Mouse (Mus musculus) megakaryocyte, embryonic 14.5 days (primary cell): ENCODE results near the gene Fam78b. TPM values are rescaled to one million over a fixed set of nuclear protein-coding genes. Genes with fewer than 3 reads are reported as not detected.

Experiments used
- H3K27me3 ChIP-seq: replicated peaks from 2 replicates; pipeline ENCODE3; 2012; ENCODE audit warnings: inconsistent platforms
- H3K36me3 ChIP-seq: replicated peaks from 2 replicates; pipeline ENCODE3; 2012; ENCODE audit warnings: low read length, inconsistent platforms, mixed read lengths
- H3K4me1 ChIP-seq: 2 replicates; pipeline ENCODE4 v1.6.1; 2012; ENCODE audit warnings: inconsistent platforms
- H3K4me3 ChIP-seq: replicated peaks from 2 replicates; pipeline ENCODE3; 2012; ENCODE audit warnings: moderate library complexity, mild to moderate bottlenecking, inconsistent platforms
- H3K9me3 ChIP-seq: 2 replicates; pipeline ENCODE4 v1.6.1; 2012; ENCODE audit warnings: inconsistent platforms
- FLI1 ChIP-seq: IDR thresholded peaks from 2 replicates; pipeline ENCODE4 v1.6.1; 2012; ENCODE audit warnings: low read length, inconsistent platforms, mixed read lengths
- GATA1 ChIP-seq: IDR thresholded peaks from 3 replicates; pipeline ENCODE4 v1.6.1; 2012; ENCODE audit warnings: mixed read lengths, low read length, inconsistent platforms, borderline replicate concordance
- polyA plus RNA-seq: library from polyadenylated mRNA; stranded (reverse); fragments of >175 nt; gene quantifications from 2 replicates; pipeline ENCODE4 v1.2.3, GENCODE M21; 2012; ENCODE audit warnings: low replicate concordance; ENCODE audit not compliant: insufficient read depth

Gene Fam78b
- polyA plus RNA-seq, 1 experiment, result 0.58 TPM

GRCm38 (mm10) chr1:167114363-167115050, 113.3 kb downstream of the Fam78b start:
- Histone ChIP-seq H3K27me3 (no peaks in the 10 kb centered on the region), H3K9me3 (peaks cover 2% of the 10 kb centered on the region; the same call in 1 of the 2 replicates), H3K4me1 (no peaks in the 10 kb centered on the region), H3K4me3 (no peak overlapping the region), H3K36me3 (no peaks in the 10 kb centered on the region)
- TF ChIP-seq FLI1 (no peak), GATA1 (no peak)

GRCm38 (mm10) chr1:167115121-167115520, 113.9 kb downstream of the Fam78b start:
- Histone ChIP-seq H3K9me3 (peaks cover 2% of the 10 kb centered on the region; the same call in 1 of the 2 replicates), H3K27me3 (no peaks in the 10 kb centered on the region), H3K36me3 (no peaks in the 10 kb centered on the region), H3K4me3 (no peak overlapping the region), H3K4me1 (no peaks in the 10 kb centered on the region)
- TF ChIP-seq GATA1 (no peak), FLI1 (no peak)

DNA sequence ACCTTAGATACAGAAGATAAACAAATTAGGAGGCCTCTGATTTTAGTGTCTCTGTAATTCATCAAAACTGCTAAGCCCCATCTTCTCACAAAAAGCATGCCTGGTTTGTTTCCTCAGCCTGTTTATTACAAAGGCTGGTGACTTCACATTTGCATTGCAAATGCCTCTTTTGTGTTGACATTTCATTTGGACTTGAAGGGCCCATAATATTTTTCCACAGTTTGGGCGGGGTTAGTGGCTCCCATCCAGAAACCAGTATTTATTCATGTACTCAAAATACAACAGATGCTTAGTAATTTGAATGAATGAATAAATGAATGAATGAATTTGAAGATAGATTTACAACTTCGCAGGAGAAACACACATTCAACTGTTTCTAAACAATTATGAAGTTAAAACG, 115.5 kb downstream of the Fam78b start:
- H3K27me3 ChIP-seq, result no peaks in the 10 kb centered on the region
- H3K36me3 ChIP-seq, result no peaks in the 10 kb centered on the region
- H3K4me1 ChIP-seq, result no peaks in the 10 kb centered on the region
- TF ChIP-seq FLI1, result no peak
- TF ChIP-seq GATA1, result no peak
- H3K4me3 ChIP-seq, result no peak overlapping the region
- H3K9me3 ChIP-seq, result no peaks in the 10 kb centered on the region

GRCm38 (mm10) chr1:167118971-167119370, 117.8 kb downstream of the Fam78b start:
- no peaks in the 10 kb centered on the region for H3K36me3 ChIP-seq
- no peaks in the 10 kb centered on the region for H3K27me3 ChIP-seq
- no peaks in the 10 kb centered on the region for H3K4me1 ChIP-seq
- no peaks in the 10 kb centered on the region for H3K9me3 ChIP-seq
- no peak for TF ChIP-seq FLI1
- no peak for TF ChIP-seq GATA1
- no peak overlapping the region for H3K4me3 ChIP-seq

- no peaks in the 10 kb centered on the region for H3K36me3 ChIP-seq
- H3K9me3 ChIP-seq, result no peaks in the 10 kb centered on the region
- H3K4me1 ChIP-seq, result no peaks in the 10 kb centered on the region
- TF ChIP-seq FLI1 (no peak), GATA1 (no peak)
- no peak overlapping the region for H3K4me3 ChIP-seq
- no peaks in the 10 kb centered on the region for H3K27me3 ChIP-seq
Measured at GRCm38 (mm10) chr1:167119439-167119838, 118.2 kb downstream of the Fam78b start.

GRCm38 (mm10) chr1:167122436-167122835, 121.2 kb downstream of the Fam78b start:
- H3K4me3 ChIP-seq, result no peak overlapping the region
- H3K4me1 ChIP-seq, result no peaks in the 10 kb centered on the region
- H3K27me3 ChIP-seq, result no peaks in the 10 kb centered on the region
- peaks cover 5% of the 10 kb centered on the region; the same call in 1 of the 2 replicates for H3K9me3 ChIP-seq
- no peaks in the 10 kb centered on the region for H3K36me3 ChIP-seq
- TF ChIP-seq GATA1 (no peak), FLI1 (no peak)

GRCm38 (mm10) chr1:167123551-167123950, 122.3 kb downstream of the Fam78b start:
- no peak overlapping the region for H3K4me3 ChIP-seq
- no peaks in the 10 kb centered on the region for H3K27me3 ChIP-seq
- H3K9me3 ChIP-seq, result peaks cover 5% of the 10 kb centered on the region; the same call in 1 of the 2 replicates
- no peaks in the 10 kb centered on the region for H3K36me3 ChIP-seq
- H3K4me1 ChIP-seq, result no peaks in the 10 kb centered on the region
- no peak for TF ChIP-seq GATA1
- TF ChIP-seq FLI1, result no peak

DNA sequence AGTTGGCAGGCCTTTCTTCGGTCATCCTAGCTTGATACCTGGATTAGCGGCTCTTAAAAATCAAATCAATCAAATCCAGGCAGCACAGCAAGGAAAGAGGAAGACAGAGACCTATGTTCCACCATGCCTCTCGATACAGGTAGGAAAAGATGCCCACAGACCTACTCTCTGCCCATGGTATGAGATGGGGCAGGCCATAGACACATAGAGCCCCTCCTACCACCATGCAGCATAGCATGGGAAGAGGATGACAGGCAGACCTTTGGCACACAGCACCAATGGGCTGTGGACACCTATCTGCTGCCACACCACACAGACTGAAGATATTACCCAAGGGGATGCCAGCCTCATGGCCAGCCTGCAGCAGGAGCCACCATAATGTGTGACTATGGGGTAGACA, 124.7 kb downstream of the Fam78b start:
- H3K27me3 ChIP-seq, result no peaks in the 10 kb centered on the region
- no peak overlapping the region for H3K4me3 ChIP-seq
- H3K9me3 ChIP-seq, result peaks cover 5% of the 10 kb centered on the region; the same call in 1 of the 2 replicates
- no peaks in the 10 kb centered on the region for H3K4me1 ChIP-seq
- no peaks in the 10 kb centered on the region for H3K36me3 ChIP-seq
- TF ChIP-seq GATA1 (no peak), FLI1 (no peak)

GRCm38 (mm10) chr1:167126292-167126691, 125.1 kb downstream of the Fam78b start:
- no peak for TF ChIP-seq GATA1
- TF ChIP-seq FLI1, result no peak
- Histone ChIP-seq H3K4me1 (no peaks in the 10 kb centered on the region), H3K4me3 (no peak overlapping the region), H3K9me3 (peaks cover 5% of the 10 kb centered on the region; the same call in 1 of the 2 replicates), H3K27me3 (no peaks in the 10 kb centered on the region), H3K36me3 (no peaks in the 10 kb centered on the region)

GRCm38 (mm10) chr1:167135748-167136147, 134.5 kb downstream of the Fam78b start:
- H3K36me3 ChIP-seq, result no peaks in the 10 kb centered on the region
- H3K9me3 ChIP-seq, result peaks cover 11% of the 10 kb centered on the region
- no peaks in the 10 kb centered on the region for H3K4me1 ChIP-seq
- no peak overlapping the region for H3K4me3 ChIP-seq
- no peak for TF ChIP-seq GATA1
- no peak for TF ChIP-seq FLI1
- H3K27me3 ChIP-seq, result no peaks in the 10 kb centered on the region
